Mouse (Mus musculus): ENCODE data around the gene Cerk.
"Not testable (repeated sequence)": the region's sequence is repeated elsewhere in the genome, so short reads cannot be mapped to it uniquely, and the experiment has no call there.

The Cerk gene

DNA sequence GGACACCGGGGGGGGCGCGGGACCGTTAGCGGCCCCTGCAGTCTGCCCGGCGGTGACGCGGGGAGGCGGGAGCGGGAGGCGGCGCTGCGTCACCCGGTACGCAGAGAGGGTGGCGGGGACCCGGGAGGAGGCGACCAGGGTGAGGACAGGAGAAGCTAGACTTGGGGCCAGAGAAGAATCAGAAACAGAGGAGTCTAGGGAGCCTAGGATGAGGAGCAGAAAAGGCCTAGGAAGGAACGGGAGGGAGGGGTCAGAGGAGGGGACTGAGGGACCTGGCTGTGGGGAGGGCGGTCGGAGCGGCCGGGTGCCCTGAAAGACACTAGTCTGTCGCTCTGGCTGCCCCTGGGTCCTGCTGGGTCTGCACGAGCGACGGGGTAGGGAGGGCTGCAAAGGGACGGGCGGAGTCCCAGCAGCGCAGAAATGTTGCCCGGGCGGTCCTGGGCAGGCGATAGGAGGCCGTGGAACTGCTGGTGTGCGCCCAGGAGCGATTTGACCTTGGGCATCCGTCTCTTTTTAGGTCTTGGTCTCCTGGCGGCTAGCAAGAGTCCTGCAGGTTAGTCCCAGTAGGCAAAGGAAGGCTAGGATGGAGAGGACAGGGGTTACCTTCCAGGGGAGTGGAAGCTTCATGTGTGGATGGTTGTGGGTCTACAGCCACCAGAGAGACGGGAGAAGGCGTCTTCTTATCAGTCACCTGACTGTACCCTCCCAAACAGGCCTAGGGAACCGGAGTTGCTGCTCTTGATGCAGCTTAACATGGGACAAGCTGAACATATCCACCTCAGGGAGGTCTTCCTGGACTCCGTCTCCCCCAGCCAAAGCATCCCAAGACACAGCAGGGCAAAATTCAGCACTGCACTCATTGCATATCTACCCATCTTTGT, at the start of gene Cerk:
Gene Cerk (minus strand): TSS at position 453 of the 881 bp plus-strand sequence.
- peak; percentile 75 for DNase-seq (ENCODE audit: low spot score)

DNA sequence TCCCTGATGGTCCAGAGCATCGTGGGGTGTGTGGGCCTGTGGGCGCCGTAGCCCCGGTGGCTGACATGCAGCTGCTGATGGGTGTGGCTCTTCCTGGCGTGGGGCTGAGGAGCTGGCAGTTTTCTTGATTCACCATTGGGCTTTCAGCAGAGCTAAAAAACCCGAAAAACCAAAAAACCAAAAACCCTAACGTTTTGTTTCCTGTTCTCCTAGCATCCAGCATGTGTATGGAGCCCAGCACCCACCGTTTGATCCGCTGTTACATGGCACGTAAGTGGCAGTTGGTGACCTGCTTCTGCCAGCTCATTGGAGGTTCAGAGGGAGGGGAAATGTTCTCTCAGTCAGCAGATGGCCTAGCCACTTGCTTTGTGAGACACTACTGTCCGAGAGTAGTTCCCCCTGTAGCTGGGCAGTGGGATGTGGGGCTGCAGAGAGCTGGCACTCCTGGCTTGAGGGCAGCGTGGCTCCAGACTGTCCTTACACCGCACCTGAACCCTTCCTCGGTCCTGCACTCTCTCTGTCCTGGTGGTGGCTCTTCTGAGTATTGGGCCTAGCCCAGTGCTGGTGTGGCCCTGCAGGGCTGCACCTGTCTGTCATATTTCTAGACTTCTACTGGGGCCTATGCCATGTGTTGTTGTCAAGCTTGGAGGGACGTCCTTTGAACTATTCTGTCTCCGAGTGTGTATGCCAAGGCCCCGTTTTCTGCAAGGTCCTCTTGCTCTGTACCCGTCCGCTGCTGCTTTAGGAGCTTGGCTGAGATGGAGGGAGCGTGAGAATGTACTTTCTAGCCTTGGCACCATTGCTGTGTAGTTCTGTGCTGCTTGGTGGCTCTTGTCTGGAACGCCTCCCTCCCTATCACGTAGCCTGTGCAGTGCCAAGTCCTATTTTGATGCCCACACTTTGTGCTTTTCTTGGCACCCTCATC, 48.8 kb upstream of the Cerk start:
- no peak for DNase-seq (ENCODE audit: low spot score)

DNA sequence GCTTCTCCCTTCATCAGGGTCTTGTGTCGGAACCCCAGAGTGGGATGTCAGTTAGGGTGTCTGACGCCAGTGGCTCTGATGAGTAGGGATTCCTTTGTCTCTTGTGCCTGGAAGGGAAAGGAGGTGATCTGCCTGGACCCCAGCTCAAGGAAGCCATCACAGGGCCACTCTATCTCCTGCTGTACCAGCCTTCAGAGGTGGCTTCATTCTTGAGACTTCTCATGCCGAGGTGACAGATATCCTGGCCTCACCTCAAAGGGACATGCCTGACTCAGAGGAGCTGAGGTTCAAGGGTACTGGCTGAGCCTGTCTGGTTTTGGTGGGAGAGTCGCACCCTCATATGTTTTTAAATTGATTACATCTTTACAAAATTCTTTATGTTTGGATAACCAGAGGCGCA, 48.1 kb upstream of the Cerk start:
- no peak for DNase-seq (ENCODE audit: low spot score)

DNA sequence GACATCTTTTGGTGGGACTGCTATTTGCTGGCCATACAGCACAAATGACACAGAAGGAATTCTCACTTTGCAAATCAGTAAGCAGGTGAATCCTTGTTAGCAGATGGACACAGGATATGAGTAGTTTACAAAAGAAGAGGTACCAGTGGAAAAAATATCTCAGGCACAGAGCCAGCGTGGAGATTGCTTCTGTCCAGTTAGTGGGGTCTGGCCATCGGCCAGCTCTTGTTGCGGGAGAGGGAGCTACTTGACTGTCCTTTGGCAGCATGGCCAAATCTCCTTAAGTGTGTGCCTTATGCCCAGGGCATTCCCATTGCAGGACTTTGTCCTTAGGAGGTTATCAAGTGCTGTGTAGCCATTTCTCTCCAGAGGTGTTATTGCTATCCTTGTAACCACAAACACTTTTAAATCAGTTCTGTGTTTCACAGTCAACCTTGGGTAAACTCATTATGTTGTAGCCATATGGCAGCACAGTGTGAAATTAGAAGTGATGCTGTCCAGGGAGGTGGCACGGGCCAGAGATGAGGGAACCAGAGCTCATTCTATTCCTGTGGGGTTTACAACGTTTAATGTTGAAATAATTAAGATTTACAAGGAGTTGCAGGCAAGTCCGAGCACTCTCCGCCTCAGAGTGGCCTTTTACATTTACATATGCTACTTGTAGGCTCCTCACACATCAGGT, 46.0 kb upstream of the Cerk start:
- DNase-seq (ENCODE audit: low spot score), result no peak

DNA sequence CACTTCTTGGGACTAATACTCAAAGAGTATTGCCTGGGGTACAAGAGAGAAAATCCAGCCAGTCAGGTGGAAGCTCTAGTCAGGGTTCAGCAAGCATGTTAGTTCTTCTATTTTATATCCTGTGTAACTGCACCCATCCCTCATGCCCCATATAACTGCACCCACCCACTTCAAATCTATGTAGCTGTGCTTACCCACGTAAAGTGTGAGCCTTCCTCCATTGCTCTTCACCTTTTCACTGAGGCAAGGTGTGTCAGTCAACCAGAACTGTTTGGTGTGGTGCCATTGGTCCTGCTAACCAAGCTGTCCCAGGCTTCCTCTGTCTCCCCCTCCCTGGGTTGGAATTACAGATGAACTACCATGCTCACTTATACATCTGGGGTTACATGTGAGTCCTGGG, 45.2 kb upstream of the Cerk start:
- no peak for DNase-seq (ENCODE audit: low spot score)

DNA sequence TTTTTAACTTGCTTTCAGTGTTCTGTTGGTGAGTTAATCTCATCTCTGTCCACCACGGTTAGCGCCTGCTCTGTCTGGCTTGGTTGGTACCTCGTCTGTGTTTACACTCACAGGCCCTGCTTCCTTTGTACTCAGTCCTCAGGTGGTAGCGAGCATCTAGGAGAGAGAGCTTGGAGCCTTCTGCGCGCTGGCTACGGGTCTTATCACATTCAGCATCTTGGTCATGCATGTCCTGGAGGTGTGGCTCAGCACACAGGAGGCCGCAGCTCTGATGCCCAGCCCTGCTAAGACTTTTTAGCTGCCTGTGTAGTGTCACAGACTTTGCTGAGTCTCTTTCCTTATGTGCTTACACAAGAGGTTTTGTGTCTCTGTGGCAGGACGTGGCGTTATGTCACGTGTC, 43.7 kb upstream of the Cerk start:
- DNase-seq (ENCODE audit: low spot score), result no peak

DNA sequence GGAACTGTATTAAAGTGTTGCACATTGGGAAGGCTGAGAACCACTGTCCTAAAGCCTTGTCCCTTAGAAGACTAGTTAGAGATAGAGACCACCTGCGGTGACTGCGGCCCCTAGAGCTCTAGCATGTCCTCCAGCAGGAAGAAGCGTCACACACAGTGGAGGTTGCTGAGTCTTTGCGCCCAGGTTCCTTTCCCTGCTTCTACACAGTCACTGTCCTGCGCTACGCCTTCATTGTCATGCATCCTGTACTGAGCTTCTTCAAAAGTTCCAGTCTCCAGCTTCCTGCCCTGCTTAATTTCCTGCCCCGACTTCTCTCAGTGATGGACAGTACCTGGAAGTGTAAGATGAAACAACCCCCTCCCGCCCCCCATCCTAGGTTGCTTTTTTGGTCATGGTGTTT, 43.1 kb upstream of the Cerk start:
- no peak for DNase-seq (ENCODE audit: low spot score)

DNA sequence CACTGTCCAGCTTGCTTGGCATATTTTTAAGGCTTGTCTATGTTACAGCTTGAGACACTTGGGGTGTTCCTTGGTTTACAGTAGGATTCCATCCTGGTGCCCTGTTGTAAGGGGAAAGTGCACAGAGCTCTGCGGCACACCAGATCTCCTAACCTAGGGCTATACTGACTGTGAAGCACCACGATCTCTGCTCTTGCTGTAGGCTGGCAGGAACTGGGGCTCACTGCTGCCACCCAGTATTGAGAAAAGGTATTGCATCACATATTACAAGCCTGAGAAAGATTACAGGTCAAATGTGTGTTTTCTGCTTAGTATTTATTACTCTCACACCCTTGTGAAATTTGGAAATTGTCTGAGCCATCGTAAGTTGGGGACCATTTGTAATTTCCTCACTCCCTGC, 42.2 kb upstream of the Cerk start:
- no peak for DNase-seq (ENCODE audit: low spot score)

DNA sequence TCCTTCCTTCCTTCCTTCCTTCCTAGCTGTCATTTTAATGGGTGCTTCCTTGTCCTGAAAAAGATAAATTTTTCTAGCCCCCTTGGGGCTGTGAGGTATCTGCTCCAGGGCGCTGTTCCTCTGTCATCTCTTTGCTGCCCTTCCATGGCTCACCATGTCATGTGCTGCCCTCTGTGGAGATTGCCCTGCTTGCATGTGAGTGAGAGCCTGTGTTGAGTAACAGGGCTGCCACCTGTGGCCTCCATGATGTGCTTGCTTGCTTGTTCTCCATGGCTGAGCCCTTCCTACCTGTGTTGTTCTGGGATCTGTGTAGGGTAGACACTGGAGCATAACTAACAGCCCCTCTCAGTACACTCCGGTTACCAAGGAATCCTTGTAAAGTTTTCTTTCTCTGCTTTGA, 41.0 kb upstream of the Cerk start:
- no peak for DNase-seq (ENCODE audit: low spot score)

DNA sequence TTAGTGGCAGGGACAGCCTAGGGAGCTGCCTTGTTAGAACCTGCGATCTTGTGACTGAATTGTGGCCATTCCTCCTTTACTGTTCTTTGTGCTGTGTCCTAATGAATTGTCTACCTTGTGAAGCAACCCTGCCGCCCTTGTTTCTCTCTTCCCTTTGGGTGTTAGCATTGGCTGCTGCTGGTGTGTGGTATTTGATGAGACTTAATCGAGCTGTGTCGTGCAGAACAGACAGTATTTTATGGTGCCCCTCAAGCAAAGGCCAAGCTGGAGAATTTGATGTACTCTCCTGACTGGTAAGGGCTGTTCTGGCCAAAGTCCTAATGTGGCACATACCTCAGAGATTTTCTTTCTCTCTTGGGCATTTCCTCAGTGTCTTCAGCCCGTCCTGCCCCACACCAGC, 40.3 kb upstream of the Cerk start:
- no peak for DNase-seq (ENCODE audit: low spot score)

DNA sequence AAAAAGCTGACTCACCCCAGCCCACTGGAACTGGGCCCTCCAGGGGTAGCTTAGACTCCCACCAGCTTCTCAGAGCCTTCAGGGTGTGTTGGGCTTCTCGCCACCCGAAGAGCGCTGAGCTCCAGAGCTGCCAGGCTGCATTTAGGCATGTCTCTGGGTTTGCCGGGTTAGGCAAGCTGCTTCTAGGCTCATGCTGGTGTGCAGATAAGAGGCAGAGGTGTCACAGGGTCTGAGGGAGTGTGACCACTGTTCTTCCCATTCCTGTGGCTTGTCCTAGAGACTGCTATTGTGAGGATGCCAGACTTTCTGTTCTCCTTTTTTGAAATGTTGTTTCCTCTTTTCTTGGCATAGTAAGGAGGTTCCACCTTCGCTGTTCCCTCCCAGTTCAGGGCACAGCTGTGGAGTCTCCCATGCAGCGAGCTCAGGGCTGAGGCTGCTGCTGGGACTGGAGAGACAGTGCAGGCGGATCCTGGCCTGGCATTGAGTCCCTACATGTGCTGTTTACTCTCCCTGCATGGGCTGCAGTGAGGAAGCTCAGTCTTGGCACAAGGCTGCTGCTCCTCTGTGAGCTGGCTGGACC, 39.1 kb upstream of the Cerk start:
- DNase-seq (ENCODE audit: low spot score), result no peak

DNA sequence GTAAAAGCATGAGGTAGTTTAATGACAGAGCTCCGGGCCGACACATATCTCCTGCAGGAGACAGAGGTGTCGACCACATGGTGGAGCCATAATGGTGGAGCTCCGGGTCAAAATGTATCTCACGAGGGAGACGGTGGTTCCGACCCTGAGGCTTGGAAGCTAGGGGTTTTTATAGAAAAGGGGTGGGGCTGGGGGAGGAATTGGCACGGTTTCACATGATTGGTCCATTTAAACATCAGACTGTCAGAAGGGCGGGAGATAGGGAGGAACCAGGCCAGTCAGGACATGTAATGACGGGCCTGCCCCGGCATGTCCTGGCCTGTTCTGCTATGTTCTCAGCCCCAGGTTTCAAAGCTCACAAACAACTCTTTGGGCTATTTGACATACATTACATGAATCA, 36.0 kb upstream of the Cerk start:
- DNase-seq (ENCODE audit: low spot score), result not testable (repeated sequence)

DNA sequence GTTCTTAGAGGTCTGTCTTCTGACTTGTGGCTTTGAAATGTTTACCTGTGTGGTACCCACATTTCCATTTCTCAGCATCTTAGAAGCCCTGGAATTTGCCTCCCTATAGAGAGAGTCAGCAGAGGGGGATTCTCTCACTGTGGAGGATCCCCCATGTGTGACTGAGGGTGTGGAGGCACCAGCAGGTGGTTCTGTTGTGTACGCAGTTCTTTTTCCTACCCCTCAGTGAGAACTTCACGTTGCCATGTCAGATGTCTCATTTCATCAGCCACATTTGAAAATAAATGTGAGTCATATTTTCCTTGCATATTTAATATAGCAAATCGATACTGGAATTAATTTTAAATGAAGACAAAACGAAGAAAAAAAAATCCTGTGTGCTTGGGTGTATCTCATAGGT, 35.4 kb upstream of the Cerk start:
- DNase-seq (ENCODE audit: low spot score), result no peak

DNA sequence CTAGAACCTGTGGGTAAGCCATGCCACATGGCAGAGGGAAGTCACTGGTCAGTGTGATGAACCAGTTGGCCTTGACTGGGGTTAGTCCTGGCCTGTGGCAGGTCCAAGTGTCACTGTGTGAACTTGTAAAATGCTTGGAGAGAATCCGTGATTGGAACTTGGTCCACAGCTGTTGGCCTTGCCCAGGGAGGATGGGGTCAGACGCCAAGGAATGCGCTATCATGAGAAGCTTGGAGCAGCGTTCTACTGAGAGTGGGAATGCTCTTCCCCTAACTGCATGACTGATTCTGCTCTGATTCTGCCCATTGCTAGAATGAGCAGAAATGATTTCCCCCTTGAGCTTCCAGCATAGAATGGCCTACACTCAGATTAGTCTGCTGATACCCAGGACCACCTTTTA, 34.8 kb upstream of the Cerk start:
- DNase-seq (ENCODE audit: low spot score), result no peak

DNA sequence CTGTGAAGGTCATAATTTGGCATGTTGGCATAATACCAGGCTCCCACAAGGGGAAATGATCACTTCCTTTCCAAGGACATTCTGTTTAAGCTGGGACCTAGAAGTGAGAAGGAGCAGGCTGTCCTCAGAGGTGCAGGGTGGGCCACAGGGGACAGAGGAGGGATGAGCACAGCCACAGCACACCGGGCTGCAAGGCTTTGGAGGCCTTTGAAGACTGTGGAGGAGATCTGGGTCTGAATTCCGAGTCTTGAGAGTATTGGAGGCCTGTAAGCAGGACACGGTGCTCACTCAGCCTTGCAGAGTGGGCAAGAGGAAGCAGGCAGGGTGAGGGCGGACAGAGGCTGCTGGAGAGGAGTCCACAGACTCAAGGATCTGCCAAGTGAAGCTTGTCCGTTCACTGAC, 34.3 kb upstream of the Cerk start:
- no peak for DNase-seq (ENCODE audit: low spot score)

DNA sequence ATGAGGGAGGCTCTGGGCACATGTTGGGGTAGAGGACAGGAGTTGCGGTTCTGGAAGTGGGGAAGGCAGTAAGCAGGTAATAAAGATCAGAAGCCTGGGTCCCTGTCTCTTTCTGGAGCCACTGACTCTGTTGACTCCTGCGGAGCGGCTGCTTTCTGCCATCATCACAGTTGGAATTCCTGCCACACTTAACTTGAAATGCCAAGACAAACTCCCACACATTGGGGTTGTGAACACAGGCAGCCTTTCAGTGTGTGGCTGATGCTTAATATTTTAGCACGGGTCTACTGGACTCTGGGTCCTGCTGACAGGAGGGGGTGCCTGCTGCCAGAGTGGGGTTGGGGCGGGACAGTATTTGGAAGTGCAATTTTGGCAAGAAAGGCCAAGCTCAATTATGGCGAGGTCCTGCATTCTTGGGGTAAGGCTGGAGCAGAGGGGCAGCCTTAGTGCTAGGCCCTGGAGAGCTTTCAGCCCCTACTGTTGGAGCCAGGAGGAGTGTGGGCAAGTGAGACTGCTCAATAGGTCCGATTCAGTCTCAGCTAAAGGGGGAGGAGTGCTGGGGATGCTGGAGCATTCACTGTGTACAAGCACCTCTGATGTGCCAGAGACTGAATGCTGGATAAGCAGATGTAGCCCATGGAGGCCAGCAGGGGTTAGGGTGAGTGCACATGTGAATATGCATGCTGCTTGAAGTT, 33.7 kb upstream of the Cerk start:
- no peak for DNase-seq (ENCODE audit: low spot score)

DNA sequence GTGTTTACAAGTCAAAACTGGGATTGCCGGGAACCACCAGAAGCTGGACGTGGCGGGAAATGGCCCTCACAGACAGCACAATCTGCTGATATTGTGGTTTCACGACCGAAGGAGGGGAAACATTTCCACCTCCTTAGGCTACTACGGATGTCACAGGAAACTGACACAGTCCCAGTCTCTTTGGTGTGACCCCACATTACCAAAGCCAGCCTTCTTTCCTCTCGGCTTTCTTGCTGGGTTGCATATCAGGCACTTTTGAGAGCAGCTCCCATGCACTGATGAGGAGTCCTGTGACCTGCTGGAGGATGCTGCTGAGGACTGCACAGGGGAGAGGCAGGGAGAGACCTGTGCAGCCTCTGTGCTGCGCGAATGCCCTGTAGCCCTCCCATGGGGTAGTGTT, 30.7 kb upstream of the Cerk start:
- DNase-seq (ENCODE audit: low spot score), result not testable (repeated sequence)

DNA sequence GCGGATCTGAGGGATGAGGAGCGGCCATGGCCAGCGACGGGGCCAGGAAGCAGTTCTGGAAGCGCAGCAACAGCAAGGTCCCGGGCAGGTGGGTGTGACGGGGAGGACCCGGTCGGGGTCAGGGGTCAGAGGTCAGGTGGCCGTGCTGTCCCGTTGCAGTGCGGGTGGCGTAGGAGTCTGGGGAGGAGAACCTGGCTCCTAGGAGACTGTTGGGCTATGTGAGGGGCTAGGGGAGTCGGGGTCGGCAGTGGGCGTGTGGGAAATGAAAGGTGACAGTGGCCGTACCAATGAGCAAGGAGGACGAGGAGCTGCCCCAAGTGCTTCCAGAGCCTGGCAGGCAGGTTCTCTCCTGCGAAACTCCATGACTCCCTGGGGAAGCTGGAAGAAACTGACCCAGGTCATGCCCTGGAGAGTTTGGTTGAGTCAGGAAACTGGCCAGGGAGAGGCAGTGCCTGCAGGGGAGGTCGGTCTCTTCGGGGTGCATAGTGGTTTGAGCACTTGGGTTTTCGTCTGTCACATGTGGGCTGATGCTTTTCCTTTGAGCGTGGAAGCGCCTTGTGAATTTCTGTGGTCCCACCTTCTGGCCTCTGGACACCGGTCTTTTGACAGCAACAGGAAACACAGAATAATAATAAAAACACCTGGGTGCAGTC, 28.7 kb upstream of the Cerk start:
- no peak for DNase-seq (ENCODE audit: low spot score)

DNA sequence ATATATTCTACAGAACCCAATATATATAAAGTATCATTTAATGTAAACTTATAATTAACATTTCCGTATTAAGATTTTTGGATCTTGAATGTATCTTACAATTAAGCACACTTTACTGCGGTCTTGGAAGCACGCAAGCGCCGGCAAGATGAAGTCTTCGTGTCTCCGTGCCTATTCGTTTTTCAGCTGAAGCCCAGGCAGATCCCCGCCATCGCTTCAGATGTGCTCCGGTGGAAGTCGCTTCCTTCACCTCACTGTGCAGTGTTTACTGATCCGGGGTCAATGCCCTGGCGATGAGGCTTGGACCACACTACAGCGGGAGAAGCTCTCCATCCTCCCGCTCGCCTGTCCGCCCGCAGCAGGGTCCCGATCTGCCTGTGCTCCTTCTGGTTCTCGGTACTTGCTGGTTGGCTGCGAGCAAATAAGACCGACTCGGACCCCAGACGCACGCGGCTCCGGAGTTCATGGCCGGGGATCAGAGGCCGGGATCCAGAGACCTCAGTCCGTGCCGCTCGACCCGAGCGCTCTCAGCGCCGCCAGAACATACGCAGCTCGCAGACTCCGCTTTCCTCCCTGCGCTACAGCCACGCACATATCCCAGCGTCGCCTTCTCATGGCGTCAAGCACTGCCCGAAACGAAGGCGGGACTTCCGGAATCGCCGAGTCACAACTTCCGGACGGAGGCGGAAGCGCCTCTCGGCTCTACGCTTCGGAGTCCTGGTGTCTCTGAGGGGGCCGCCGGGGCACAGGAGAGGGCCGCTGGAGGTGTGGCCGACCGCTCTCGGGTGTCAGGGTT, 28.0 kb upstream of the Cerk start, which contains the start of gene Tbc1d22a:
Gene Tbc1d22a (plus strand): TSS at position 707 of the 796 bp plus-strand sequence.
- peak; percentile 91 for DNase-seq (ENCODE audit: low spot score)

DNA sequence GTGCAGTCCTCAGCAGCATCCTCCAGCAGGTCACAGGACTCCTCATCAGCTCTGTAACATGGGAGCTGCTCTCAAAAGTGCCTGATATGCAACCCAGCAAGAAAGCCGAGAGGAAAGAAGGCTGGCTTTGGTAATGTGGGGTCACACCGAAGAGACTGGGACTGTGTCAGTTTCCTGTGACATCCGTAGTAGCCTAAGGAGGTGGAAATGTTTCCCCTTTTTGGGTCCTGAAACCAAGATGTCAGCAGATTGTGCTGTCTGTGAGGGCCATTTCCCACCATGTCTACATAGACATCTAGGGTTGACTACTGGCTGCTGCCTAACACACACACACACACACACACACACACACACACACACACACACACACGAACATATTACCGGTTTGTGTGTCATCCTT, 26.3 kb upstream of the Cerk start:
- not testable (repeated sequence) for DNase-seq (ENCODE audit: low spot score)
